12 mouse cellular contexts compared by ENCODE assay signal in the genomic region with DNA sequence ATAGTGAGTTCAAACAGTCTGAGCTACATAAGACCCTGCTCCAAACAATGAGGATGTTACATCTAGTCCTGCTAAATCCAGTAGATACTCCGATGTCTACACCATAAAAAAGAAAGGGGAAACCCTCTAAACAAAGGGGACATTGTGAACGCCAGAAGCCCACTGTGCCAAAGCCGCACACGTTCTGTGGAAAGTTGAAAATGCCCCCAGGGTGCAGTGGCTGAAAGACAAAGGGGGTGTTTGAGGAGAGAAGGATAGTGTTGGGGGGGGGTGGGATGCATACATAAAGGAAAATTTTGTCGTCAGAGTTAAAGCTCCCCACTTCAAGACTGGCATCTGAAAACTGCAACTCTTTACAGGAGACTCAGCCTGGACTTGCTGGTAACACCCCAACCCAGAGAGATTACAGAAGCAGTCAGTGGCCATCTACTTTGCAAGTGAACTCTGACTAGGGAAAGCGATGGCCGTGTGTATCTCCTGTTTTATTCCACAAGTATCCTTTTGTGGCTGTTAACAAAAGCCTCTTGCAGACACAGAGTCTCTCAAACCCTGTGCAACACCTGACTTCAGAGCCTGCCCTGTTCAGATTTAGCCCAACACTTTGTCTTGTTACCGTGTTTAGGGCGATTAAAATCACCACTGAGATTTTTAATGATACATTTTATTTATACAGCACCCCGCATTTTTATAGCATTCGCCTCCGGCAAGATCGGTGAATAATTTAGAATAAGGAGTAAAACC. TPM values are rescaled to one million over a fixed set of nuclear protein-coding genes. Genes with fewer than 3 reads are reported as not detected.
DNase-seq lines count a peak whose midpoint lies in the region; ATAC-seq lines count a peak whose summit lies in the region.
"Had no signal": no experiment of that assay in that cellular context is flagged by ENCODE, and none has a peak within 500 bp of the region (broad histone marks: within the 10 kb centered on the region; RNA-seq: fewer than 3 reads in every experiment).

No protein-coding gene starts in this region.

- 0 out of 2 replicates have a peak overlapping the region, but pooled peaks have one; percentile 5 for H3K9ac ChIP-seq in kidney, embryonic 16.5 days (replicated peaks; ENCODE audit: low read length)
- H3K9ac ChIP-seq in embryonic facial prominence, embryonic 12.5 days = no peak overlapping the region
- H3K9ac ChIP-seq in neural tube, embryonic 13.5 days = no peak overlapping the region; the same call in 1 of the 2 replicates
- H3K9ac ChIP-seq: intestine, embryonic 15.5 days had no signal

- 61% methylated on average over 13 of the region's 13 CpGs for WGBS in kidney, embryonic 16.5 days
- WGBS in embryonic facial prominence, embryonic 12.5 days = 43% methylated on average over 13 of the region's 13 CpGs
- 81% methylated on average over 13 of the region's 13 CpGs for WGBS in limb, embryonic 10.5 days
- 21% methylated on average over 13 of the region's 13 CpGs for WGBS in neural tube, embryonic 13.5 days

- H3K9me3 ChIP-seq in kidney, embryonic 16.5 days (ENCODE audit: low read length) = peaks cover 10% of the 10 kb centered on the region
- H3K9me3 ChIP-seq in embryonic facial prominence, embryonic 12.5 days = peaks cover 5% of the 10 kb centered on the region; the same call in 1 of the 2 replicates
- no peaks in the 10 kb centered on the region; the same call in 1 of the 2 replicates for H3K9me3 ChIP-seq in limb, embryonic 10.5 days (replicated peaks)
- no peaks in the 10 kb centered on the region for H3K9me3 ChIP-seq in neural tube, embryonic 13.5 days
- H3K9me3 ChIP-seq: intestine, embryonic 15.5 days had no signal

- H3K4me2 ChIP-seq in kidney, embryonic 16.5 days (replicated peaks; ENCODE audit: low read depth, low read length) = no peak overlapping the region
- H3K4me2 ChIP-seq in embryonic facial prominence, embryonic 12.5 days (replicated peaks) = no peak overlapping the region
- peak overlapping the region; percentile 3; the same call in 1 of the 2 replicates for H3K4me2 ChIP-seq in neural tube, embryonic 13.5 days
- H3K4me2 ChIP-seq: intestine, embryonic 15.5 days had no signal

- no peak overlapping the region for H3K4me3 ChIP-seq in kidney, embryonic 16.5 days (ENCODE audit: low read length)
- H3K4me3 ChIP-seq in embryonic facial prominence, embryonic 12.5 days = no peak overlapping the region
- no peak overlapping the region for H3K4me3 ChIP-seq in limb, embryonic 10.5 days
- no peak overlapping the region for H3K4me3 ChIP-seq in neural tube, embryonic 13.5 days
- H3K4me3 ChIP-seq: intestine, embryonic 15.5 days had no signal

- peak overlapping the region; percentile 11 for H3K27ac ChIP-seq in kidney, embryonic 16.5 days (ENCODE audit: low read length)
- H3K27ac ChIP-seq in embryonic facial prominence, embryonic 12.5 days = peak overlapping the region; percentile 63; the same call in 1 of the 2 replicates
- H3K27ac ChIP-seq in limb, embryonic 10.5 days = peak overlapping the region; percentile 59
- peak overlapping the region; percentile 91 for H3K27ac ChIP-seq in neural tube, embryonic 13.5 days (replicated peaks)
- H3K27ac ChIP-seq: intestine, embryonic 15.5 days had no signal

- no peaks in the 10 kb centered on the region for H3K27me3 ChIP-seq in kidney, embryonic 16.5 days (ENCODE audit: insufficient read depth, low read length)
- H3K27me3 ChIP-seq in embryonic facial prominence, embryonic 12.5 days = no peaks in the 10 kb centered on the region
- no peaks in the 10 kb centered on the region for H3K27me3 ChIP-seq in limb, embryonic 10.5 days (ENCODE audit: low read depth, poor library complexity, severe bottlenecking)
- H3K27me3 ChIP-seq in neural tube, embryonic 13.5 days = no peaks in the 10 kb centered on the region
- H3K27me3 ChIP-seq: intestine, embryonic 15.5 days had no signal

- no peak for ATAC-seq in kidney, embryonic 16.5 days (ENCODE audit: low FRiP score, low TSS enrichment)
- no peak for ATAC-seq in embryonic facial prominence, embryonic 12.5 days (ENCODE audit: insufficient number of reproducible peaks, insufficient read depth, low FRiP score, low TSS enrichment)
- ATAC-seq in neural tube, embryonic 13.5 days (ENCODE audit: low read depth) = peak; percentile 16; the same call in 1 of the 2 replicates
- ATAC-seq: intestine, embryonic 15.5 days had no signal

- H3K4me1 ChIP-seq in kidney, embryonic 16.5 days (ENCODE audit: insufficient read depth, low read length) = peaks cover 37% of the 10 kb centered on the region
- peaks cover 36% of the 10 kb centered on the region for H3K4me1 ChIP-seq in embryonic facial prominence, embryonic 12.5 days
- peaks cover 41% of the 10 kb centered on the region for H3K4me1 ChIP-seq in limb, embryonic 10.5 days
- H3K4me1 ChIP-seq in neural tube, embryonic 13.5 days (replicated peaks) = peaks cover 69% of the 10 kb centered on the region

- no peak for DNase-seq in kidney, postnatal 25 days
- no peak for DNase-seq in limb, embryonic 10.5 days (ENCODE audit: low spot score)
- DNase-seq in spleen, postnatal 14 days (ENCODE audit: low spot score in 2 of 2) = no peak
- DNase-seq in cerebellum, adult 11-12 months = no peak
- DNase-seq: cerebellum, postnatal 25 days; lung, postnatal 36 days; right cerebral cortex, postnatal 14 days; thymus, postnatal 4 days had no signal

- H3K36me3 ChIP-seq in kidney, embryonic 16.5 days (ENCODE audit: insufficient read depth, low read length) = peaks cover 12% of the 10 kb centered on the region
- H3K36me3 ChIP-seq in embryonic facial prominence, embryonic 12.5 days = no peaks in the 10 kb centered on the region
- H3K36me3 ChIP-seq in limb, embryonic 10.5 days = no peaks in the 10 kb centered on the region
- peaks cover 10% of the 10 kb centered on the region for H3K36me3 ChIP-seq in neural tube, embryonic 13.5 days
- H3K36me3 ChIP-seq: intestine, embryonic 15.5 days had no signal

RNA-seq across cellular contexts. Expression of gene Tspan18, which starts 42.9 kb away (rescaled TPM):
- 35.0 and 47.0 TPM in 2 replicates for polyA plus RNA-seq in kidney, embryonic 16.5 days (2015; fragmentation: Nextera tagmentation; extraction: Ambion mirVana)
- polyA plus RNA-seq in embryonic facial prominence, embryonic 12.5 days (2016; fragmentation: Nextera tagmentation; extraction: Ambion mirVana) = 16.1 and 16.3 TPM in 2 replicates
- 9.9 and 13.4 TPM in 2 replicates for polyA plus RNA-seq in limb, embryonic 10.5 days (2016; fragmentation: Nextera tagmentation; extraction: Ambion mirVana)
- 41.8 and 43.5 TPM in 2 replicates for polyA plus RNA-seq in neural tube, embryonic 13.5 days (2015; fragmentation: Nextera tagmentation; extraction: Ambion mirVana)

Comparison
In these comparisons a context has a peak if more than half of its experiments do, and no peak if none do; other contexts are left out.
1. H3K27ac ChIP-seq: peak in every context shown above with its lines; median percentile 91 in neural tube, embryonic 13.5 days; 63 in embryonic facial prominence, embryonic 12.5 days; 59 in limb, embryonic 10.5 days; 11 in kidney, embryonic 16.5 days.